Mouse (Mus musculus): ENCODE results near the gene Aldh5a1.

DNA sequence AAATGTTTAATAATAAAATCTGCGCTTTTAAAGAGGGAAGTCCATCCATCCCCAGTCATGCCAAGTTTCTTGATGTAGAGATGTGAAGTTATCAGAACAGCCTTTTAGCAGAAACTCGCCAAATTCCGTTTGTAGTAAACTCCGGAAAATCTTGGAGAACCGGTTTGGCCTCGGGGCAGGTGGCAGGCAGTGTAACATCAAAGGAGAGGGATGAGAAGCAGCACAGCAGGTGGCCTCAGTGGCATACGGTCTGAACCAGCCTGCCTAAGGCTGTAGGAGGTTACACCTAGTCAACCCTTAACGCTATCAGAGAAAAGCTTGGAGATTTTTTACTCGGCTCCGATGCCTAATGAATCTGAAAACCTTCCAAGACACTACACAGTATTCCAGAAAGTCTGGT lies 18.0 kb upstream of the Aldh5a1 start:
- no peak for TF ChIP-seq POLR2A (IDR thresholded peaks at IDR 0.05; ENCODE audit: insufficient read depth, low read depth, low read length)
- TF ChIP-seq CTCF (IDR thresholded peaks at IDR 0.05), result no peak
- TF ChIP-seq EP300 (IDR thresholded peaks at IDR 0.05; ENCODE audit: insufficient read depth, low read depth, low read length), result no peak
